Mouse (Mus musculus) ES-E14 (cell line): ENCODE measurements around the gene Olfr1012.

ENCODE experiments used
- CHD2 ChIP-seq: IDR thresholded peaks from 2 replicates; pipeline ENCODE4 v1.6.1; 2014; ENCODE audit warnings: mild to moderate bottlenecking, low read depth, low read length, inconsistent platforms
- MAFK ChIP-seq: IDR thresholded peaks from 2 replicates; pipeline ENCODE4 v1.6.1; 2014; ENCODE audit warnings: mild to moderate bottlenecking, low read depth, low read length, inconsistent platforms; ENCODE audit not compliant: insufficient read depth
- ZNF384 ChIP-seq: IDR thresholded peaks from 2 replicates; pipeline ENCODE4 v1.6.1; 2012; ENCODE audit warnings: low read depth, low read length, inconsistent platforms

DNA sequence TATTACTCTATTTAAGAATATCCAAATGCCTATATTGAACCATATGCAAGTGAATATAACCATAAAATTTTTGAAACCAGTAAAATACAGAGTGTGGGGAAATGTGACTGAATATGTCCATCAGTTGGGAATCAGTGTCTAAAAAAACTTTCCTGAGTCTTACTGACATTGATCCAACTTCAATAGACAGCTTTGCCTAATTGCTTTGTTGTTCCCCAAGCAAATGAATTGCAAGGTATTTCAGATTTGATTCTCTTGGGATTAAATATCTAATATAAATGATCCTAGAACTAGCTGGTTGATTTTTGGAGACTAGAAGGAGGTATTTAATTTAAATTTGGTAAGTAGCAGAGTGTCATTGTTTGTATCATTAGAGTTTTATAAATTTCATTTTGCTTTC, 9.8 kb upstream of the Olfr1012 start, which contains the start of gene Olfr1014:
- no peak for TF ChIP-seq ZNF384
- TF ChIP-seq CHD2, result no peak
- no peak for TF ChIP-seq MAFK
